Mouse (Mus musculus): ENCODE data around the gene Gm5592. TPM values are rescaled to one million over a fixed set of nuclear protein-coding genes. Genes with fewer than 3 reads are reported as not detected.
"Not testable (repeated sequence)": the region's sequence is repeated elsewhere in the genome, so short reads cannot be mapped to it uniquely, and the experiment has no call there.

Gene Gm5592
- not detected in 2 replicates for polyA plus RNA-seq (2015; fragmentation: Nextera tagmentation; extraction: Ambion mirVana)

DNA sequence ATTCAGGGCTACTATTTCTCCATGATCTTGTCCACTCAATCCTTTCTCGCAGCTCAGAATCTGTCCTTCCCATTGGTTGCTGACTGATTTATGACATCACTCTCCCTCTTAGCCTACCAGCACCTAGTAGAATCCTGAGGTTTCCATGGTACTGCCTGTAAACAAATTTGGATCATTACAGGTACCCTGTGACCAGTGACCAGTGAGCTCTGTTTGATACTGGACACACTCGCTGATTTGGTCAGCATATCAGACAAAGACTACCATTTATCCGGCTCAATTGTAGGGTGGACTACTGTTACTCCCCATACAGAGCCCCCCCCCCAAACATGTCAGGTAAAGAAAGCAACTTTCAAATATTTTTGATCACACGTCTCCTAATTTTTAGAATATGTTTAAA is at the start of gene Gm5592:
TSS of gene Gm5592 (plus strand) at position 301 of the 400 bp plus-strand sequence.
- H3K27me3 ChIP-seq (replicated peaks; ENCODE audit: control insufficient read depth, insufficient read depth, low read length); H3K4me3 ChIP-seq (replicated peaks; ENCODE audit: low read length); H3K36me3 ChIP-seq (ENCODE audit: control insufficient read depth, insufficient read depth); ATAC-seq; H3K9me3 ChIP-seq (ENCODE audit: control insufficient read depth, low read length); H3K4me2 ChIP-seq (ENCODE audit: low read length); H3K4me1 ChIP-seq (replicated peaks; ENCODE audit: control insufficient read depth, insufficient read depth, low read length); H3K9ac ChIP-seq (replicated peaks; ENCODE audit: low read depth, low read length); H3K27ac ChIP-seq (ENCODE audit: low read length): not testable (repeated sequence)
- WGBS = 90% methylated on average over 4 of the region's 4 CpGs

DNA sequence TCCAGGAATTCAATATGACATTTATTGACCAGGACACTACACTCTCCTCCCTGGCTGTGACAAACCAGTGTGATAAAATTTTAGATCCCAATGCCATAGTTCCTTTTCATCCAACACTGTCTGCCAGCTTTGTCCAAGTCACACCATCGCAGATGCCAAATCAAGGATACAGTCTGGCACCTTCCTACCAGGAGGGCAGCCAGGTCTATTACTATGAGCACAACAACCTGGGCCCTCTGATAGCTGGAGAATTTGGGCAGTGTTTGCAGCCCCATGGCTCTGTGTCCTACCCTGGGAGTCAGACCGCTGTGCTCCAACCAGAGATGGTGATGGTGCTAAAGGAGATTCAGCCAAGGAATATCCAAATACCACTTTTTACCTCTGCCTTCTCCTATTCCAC is 2.2 kb downstream of the Gm5592 start:
- H3K9ac ChIP-seq (replicated peaks; ENCODE audit: low read depth, low read length); H3K36me3 ChIP-seq (ENCODE audit: control insufficient read depth, insufficient read depth); H3K9me3 ChIP-seq (ENCODE audit: control insufficient read depth, low read length); H3K4me1 ChIP-seq (replicated peaks; ENCODE audit: control insufficient read depth, insufficient read depth, low read length); H3K27ac ChIP-seq (ENCODE audit: low read length); ATAC-seq; H3K4me3 ChIP-seq (replicated peaks; ENCODE audit: low read length); H3K27me3 ChIP-seq (replicated peaks; ENCODE audit: control insufficient read depth, insufficient read depth, low read length); H3K4me2 ChIP-seq (ENCODE audit: low read length): not testable (repeated sequence)
- WGBS = 92% methylated on average over 2 of the region's 2 CpGs

DNA sequence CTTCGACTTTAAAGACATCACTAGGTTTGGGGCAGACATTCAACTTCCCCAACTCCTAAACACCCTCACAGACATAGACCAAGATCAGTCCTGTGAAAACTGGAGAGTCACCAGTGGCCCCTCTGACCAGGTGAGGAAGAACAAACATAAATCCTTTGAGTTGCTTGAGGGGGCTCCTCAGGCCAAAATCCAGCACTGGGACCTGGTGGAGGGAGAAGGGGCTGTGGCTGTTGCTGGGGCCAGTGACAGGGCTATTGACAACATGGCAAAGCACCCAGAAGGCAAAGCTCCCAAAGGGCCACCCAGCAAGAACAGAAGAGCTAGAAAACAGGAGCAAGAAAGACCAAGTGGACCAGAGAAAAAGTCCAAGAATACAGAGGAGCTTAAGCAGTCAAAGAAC is 4.2 kb downstream of the Gm5592 start:
- H3K4me3 ChIP-seq (replicated peaks; ENCODE audit: low read length); H3K9ac ChIP-seq (replicated peaks; ENCODE audit: low read depth, low read length); H3K4me1 ChIP-seq (replicated peaks; ENCODE audit: control insufficient read depth, insufficient read depth, low read length); H3K27me3 ChIP-seq (replicated peaks; ENCODE audit: control insufficient read depth, insufficient read depth, low read length); H3K4me2 ChIP-seq (ENCODE audit: low read length); H3K27ac ChIP-seq (ENCODE audit: low read length); ATAC-seq; H3K36me3 ChIP-seq (ENCODE audit: control insufficient read depth, insufficient read depth); H3K9me3 ChIP-seq (ENCODE audit: control insufficient read depth, low read length): not testable (repeated sequence)
- WGBS = no CpG with 5 or more reads among the region's 1 CpGs

DNA sequence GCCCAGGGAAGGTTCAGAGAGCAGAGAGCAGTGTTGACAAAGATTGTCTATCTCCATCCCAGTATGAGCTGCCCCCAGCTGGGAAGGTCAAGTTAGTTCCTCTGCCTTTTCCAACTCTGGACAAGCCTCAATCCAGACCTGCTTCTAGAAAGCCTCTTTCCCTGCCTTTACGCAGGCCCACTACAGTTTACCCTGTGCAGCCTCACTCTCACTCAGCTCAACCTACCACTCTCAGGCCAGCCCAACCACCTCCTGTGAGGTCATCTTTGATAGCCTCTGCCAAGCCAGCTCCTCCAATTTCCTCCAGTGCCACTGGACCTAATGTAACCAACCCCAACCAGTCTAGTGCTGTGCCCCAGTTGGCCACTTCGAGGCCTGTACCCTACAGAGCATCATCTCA is 4.9 kb downstream of the Gm5592 start:
- H3K4me3 ChIP-seq (replicated peaks; ENCODE audit: low read length); H3K27me3 ChIP-seq (replicated peaks; ENCODE audit: control insufficient read depth, insufficient read depth, low read length); H3K4me2 ChIP-seq (ENCODE audit: low read length); H3K27ac ChIP-seq (ENCODE audit: low read length); ATAC-seq; H3K9ac ChIP-seq (replicated peaks; ENCODE audit: low read depth, low read length); H3K36me3 ChIP-seq (ENCODE audit: control insufficient read depth, insufficient read depth); H3K9me3 ChIP-seq (ENCODE audit: control insufficient read depth, low read length); H3K4me1 ChIP-seq (replicated peaks; ENCODE audit: control insufficient read depth, insufficient read depth, low read length): not testable (repeated sequence)
- WGBS = 74% methylated on average over 2 of the region's 2 CpGs

DNA sequence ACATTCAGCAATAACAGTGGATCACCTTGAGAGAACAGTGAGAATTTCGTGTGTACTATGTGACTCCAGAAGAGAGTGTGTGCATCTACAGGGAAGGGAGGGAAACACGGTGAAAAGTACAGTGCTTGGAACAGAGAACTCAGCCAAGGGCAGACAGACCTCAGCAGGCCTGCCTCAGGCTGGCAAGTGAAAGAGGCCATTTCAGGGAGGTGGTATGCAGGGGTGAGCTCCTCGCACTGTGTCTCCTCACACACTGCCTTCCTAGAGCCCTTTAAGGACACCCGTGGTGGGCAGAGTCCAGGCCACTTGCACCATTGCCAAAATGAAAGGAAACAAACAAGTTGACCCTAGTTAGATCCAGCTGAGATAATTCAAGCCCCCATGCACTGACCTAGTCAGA is 40.0 kb downstream of the Gm5592 start:
- H3K4me3 ChIP-seq (replicated peaks; ENCODE audit: low read length) = no peak overlapping the region
- H3K4me1 ChIP-seq (replicated peaks; ENCODE audit: control insufficient read depth, insufficient read depth, low read length) = no peaks in the 10 kb centered on the region
- peaks cover 3% of the 10 kb centered on the region; the same call in 1 of the 2 replicates for H3K9me3 ChIP-seq (ENCODE audit: control insufficient read depth, low read length)
- 66% methylated on average over 4 of the region's 4 CpGs for WGBS
- no peak overlapping the region for H3K4me2 ChIP-seq (ENCODE audit: low read length)
- no peak overlapping the region for H3K27ac ChIP-seq (ENCODE audit: low read length)
- no peak overlapping the region for H3K9ac ChIP-seq (replicated peaks; ENCODE audit: low read depth, low read length)
- no peaks in the 10 kb centered on the region for H3K27me3 ChIP-seq (replicated peaks; ENCODE audit: control insufficient read depth, insufficient read depth, low read length)
- ATAC-seq = no peak
- no peaks in the 10 kb centered on the region for H3K36me3 ChIP-seq (ENCODE audit: control insufficient read depth, insufficient read depth)

Other genes starting within 250 kb of the Gm5592 start
- not detected in 2 replicates for gene 4930433I11Rik, start 166.3 kb upstream of the Gm5592 start, polyA plus RNA-seq (2015; fragmentation: Nextera tagmentation; extraction: Ambion mirVana)
- gene Gm4884, start 121.1 kb upstream of the Gm5592 start, polyA plus RNA-seq (2015; fragmentation: Nextera tagmentation; extraction: Ambion mirVana) = not detected in 2 replicates
- gene AI987944, start 239.5 kb downstream of the Gm5592 start, polyA plus RNA-seq (2015; fragmentation: Nextera tagmentation; extraction: Ambion mirVana) = 8.8 and 10.2 TPM in 2 replicates